In the genomic region with DNA sequence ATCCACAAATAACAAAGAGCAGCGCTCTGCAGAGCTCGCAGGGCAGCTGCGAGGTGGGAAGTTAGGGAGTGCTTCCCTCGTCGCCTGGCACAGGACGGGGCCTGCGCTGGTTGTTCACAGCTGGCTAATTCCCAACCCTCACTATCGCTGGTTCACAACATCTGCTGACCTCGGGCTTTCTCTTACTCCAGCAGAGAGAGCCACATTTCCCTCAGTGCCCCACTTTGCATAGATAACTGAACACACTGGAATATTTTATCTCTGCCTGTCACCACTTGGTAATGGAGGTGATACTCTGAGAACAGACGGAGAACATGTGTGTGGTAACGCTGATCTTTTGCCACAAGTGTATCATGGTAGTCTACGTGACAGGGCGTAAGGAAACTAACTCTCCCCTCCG, we compare ENCODE assay signal across 1 mouse cellular context.
TF ChIP-seq lines count a peak whose summit lies in the region.

No protein-coding gene starts in this region.

TF ChIP-seq in ES-E14, 5 proteins besides CTCF, POLR2A, EP300 and RAD21:
- no peak for TF ChIP-seq ZNF384 (IDR thresholded peaks at IDR 0.05; ENCODE audit: low read depth, low read length)
- TF ChIP-seq ZC3H11A (IDR thresholded peaks at IDR 0.05; ENCODE audit: borderline replicate concordance, low read depth, low read length), result no peak
- no peak for TF ChIP-seq HCFC1 (IDR thresholded peaks at IDR 0.05; ENCODE audit: borderline replicate concordance, insufficient read depth, low read length)
- TF ChIP-seq CHD2 (IDR thresholded peaks at IDR 0.05; ENCODE audit: low read depth, low read length), result no peak
- TF ChIP-seq MAFK (IDR thresholded peaks at IDR 0.05; ENCODE audit: insufficient read depth, low read depth, low read length), result no peak
